Mouse (Mus musculus): ENCODE results near the gene Cdc42ep1. TPM values are rescaled to one million over a fixed set of nuclear protein-coding genes. Genes with fewer than 3 reads are reported as not detected.

The Cdc42ep1 gene
- polyA plus RNA-seq, 1 experiment, result 1.2 TPM

GRCm38 (mm10) chr15:78805351-78805750 is 37.1 kb upstream of the Cdc42ep1 start:
- H3K4me3 ChIP-seq (replicated peaks), result no peak overlapping the region
- H3K36me3 ChIP-seq (replicated peaks; ENCODE audit: low read length), result no peaks in the 10 kb centered on the region
- TF ChIP-seq GATA1 (IDR thresholded peaks at IDR 0.05; ENCODE audit: borderline replicate concordance, low read length) (no peak), FLI1 (IDR thresholded peaks at IDR 0.05; ENCODE audit: low read length) (no peak)
- H3K4me1 ChIP-seq, result peaks cover 25% of the 10 kb centered on the region
- H3K9me3 ChIP-seq, result no peaks in the 10 kb centered on the region
- H3K27me3 ChIP-seq (replicated peaks), result peaks cover 92% of the 10 kb centered on the region

- H3K4me1 ChIP-seq, result peaks cover 25% of the 10 kb centered on the region
- no peaks in the 10 kb centered on the region for H3K9me3 ChIP-seq
- no peak overlapping the region for H3K4me3 ChIP-seq (replicated peaks)
- TF ChIP-seq FLI1 (IDR thresholded peaks at IDR 0.05; ENCODE audit: low read length) (no peak), GATA1 (IDR thresholded peaks at IDR 0.05; ENCODE audit: borderline replicate concordance, low read length) (no peak)
- H3K27me3 ChIP-seq (replicated peaks), result peaks cover 90% of the 10 kb centered on the region
- H3K36me3 ChIP-seq (replicated peaks; ENCODE audit: low read length), result no peaks in the 10 kb centered on the region
These were observed 35.8 kb upstream of the Cdc42ep1 start for GRCm38 (mm10) chr15:78806614-78807013.

DNA sequence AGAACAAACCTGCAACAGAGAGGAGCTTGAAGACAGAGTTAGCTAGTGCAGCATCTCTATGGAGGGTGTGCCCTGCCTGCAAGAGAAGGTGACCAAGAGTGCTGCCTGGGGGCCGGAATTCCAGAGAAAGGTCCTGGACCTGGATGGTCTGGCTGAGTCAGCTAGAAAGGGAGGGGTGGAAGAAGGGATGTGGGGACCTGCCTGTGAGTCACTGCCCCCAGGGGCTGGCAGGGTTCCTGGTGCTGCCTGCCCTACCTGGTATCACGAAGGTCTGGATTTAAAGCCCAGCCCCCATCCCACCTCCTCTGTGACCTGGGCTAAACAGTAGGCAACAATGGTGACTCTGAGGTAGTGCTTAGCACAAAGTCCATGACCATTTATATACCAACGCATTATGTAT is 35.3 kb upstream of the Cdc42ep1 start:
- Histone ChIP-seq H3K4me3 (replicated peaks) (no peak overlapping the region), H3K4me1 (peaks cover 20% of the 10 kb centered on the region), H3K36me3 (replicated peaks; ENCODE audit: low read length) (no peaks in the 10 kb centered on the region), H3K9me3 (no peaks in the 10 kb centered on the region), H3K27me3 (replicated peaks) (peaks cover 85% of the 10 kb centered on the region)
- TF ChIP-seq GATA1 (IDR thresholded peaks at IDR 0.05; ENCODE audit: borderline replicate concordance, low read length), result no peak
- no peak for TF ChIP-seq FLI1 (IDR thresholded peaks at IDR 0.05; ENCODE audit: low read length)

- Histone ChIP-seq H3K4me3 (replicated peaks) (no peak overlapping the region), H3K27me3 (replicated peaks) (peaks cover 74% of the 10 kb centered on the region), H3K9me3 (no peaks in the 10 kb centered on the region), H3K36me3 (replicated peaks; ENCODE audit: low read length) (no peaks in the 10 kb centered on the region), H3K4me1 (peaks cover 3% of the 10 kb centered on the region; the same call in 1 of the 2 replicates)
- TF ChIP-seq FLI1 (IDR thresholded peaks at IDR 0.05; ENCODE audit: low read length), result no peak
- no peak for TF ChIP-seq GATA1 (IDR thresholded peaks at IDR 0.05; ENCODE audit: borderline replicate concordance, low read length)
These were observed 33.4 kb upstream of the Cdc42ep1 start for GRCm38 (mm10) chr15:78808980-78809379.

DNA sequence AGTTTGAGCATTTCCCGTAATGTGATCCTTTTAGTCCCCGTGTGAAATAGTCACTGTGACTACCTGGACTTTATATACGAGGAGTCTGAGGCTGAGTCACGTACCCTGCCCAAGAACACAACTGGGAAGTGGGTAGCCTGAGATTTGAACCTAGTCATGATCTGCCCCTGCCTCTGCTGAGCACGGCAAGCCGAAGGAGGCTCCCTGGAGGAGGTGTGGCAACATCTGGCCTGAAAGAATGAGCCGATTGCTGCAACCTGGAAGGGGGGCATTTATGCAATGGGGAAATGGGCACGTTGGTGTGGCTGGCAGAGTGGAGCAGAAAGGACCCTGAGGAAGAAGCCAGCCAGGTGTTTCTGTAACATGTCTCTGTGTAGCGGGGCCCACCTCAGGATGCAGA is 32.7 kb upstream of the Cdc42ep1 start:
- no peaks in the 10 kb centered on the region; the same call in 1 of the 2 replicates for H3K4me1 ChIP-seq

DNA sequence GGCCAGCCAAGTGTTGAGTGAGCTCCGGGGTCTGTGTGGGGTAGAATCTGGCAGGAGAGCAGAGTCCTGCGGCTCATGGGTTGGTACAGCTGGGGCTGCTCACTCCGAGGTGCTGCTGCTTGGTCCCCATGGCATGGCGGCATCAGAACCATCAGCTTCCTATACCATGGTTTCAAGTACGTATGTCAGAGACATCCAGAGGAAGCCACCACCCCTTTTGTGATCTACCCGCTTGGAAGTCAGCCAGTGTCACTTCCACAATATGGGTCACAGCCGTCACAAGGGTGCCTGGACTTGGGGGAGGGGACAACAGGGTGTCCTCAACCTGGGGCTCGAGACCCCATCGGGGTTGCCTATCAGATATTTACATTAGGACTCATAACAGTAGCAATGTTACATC is 32.3 kb upstream of the Cdc42ep1 start:
- TF ChIP-seq GATA1 (IDR thresholded peaks at IDR 0.05; ENCODE audit: borderline replicate concordance, low read length), result no peak
- TF ChIP-seq FLI1 (IDR thresholded peaks at IDR 0.05; ENCODE audit: low read length), result no peak
- H3K9me3 ChIP-seq, result no peaks in the 10 kb centered on the region
- no peak overlapping the region for H3K4me3 ChIP-seq (replicated peaks)
- peaks cover 1% of the 10 kb centered on the region; the same call in 1 of the 2 replicates for H3K4me1 ChIP-seq
- peaks cover 66% of the 10 kb centered on the region for H3K27me3 ChIP-seq (replicated peaks)
- H3K36me3 ChIP-seq (replicated peaks; ENCODE audit: low read length), result no peaks in the 10 kb centered on the region

More for the DNA sequence above, 32.7 kb upstream of the Cdc42ep1 start:
- no peaks in the 10 kb centered on the region for H3K9me3 ChIP-seq
- no peak overlapping the region for H3K4me3 ChIP-seq (replicated peaks)
- no peak for TF ChIP-seq FLI1 (IDR thresholded peaks at IDR 0.05; ENCODE audit: low read length)
- TF ChIP-seq GATA1 (IDR thresholded peaks at IDR 0.05; ENCODE audit: borderline replicate concordance, low read length), result no peak
- no peaks in the 10 kb centered on the region for H3K36me3 ChIP-seq (replicated peaks; ENCODE audit: low read length)
- peaks cover 70% of the 10 kb centered on the region for H3K27me3 ChIP-seq (replicated peaks)

- Histone ChIP-seq H3K9me3 (no peaks in the 10 kb centered on the region), H3K4me3 (replicated peaks) (no peak overlapping the region), H3K36me3 (replicated peaks; ENCODE audit: low read length) (no peaks in the 10 kb centered on the region), H3K27me3 (replicated peaks) (peaks cover 36% of the 10 kb centered on the region), H3K4me1 (peaks cover 16% of the 10 kb centered on the region)
- TF ChIP-seq GATA1 (IDR thresholded peaks at IDR 0.05; ENCODE audit: borderline replicate concordance, low read length) (no peak), FLI1 (IDR thresholded peaks at IDR 0.05; ENCODE audit: low read length) (no peak)
These were observed 28.8 kb upstream of the Cdc42ep1 start for GRCm38 (mm10) chr15:78813603-78814002.

DNA sequence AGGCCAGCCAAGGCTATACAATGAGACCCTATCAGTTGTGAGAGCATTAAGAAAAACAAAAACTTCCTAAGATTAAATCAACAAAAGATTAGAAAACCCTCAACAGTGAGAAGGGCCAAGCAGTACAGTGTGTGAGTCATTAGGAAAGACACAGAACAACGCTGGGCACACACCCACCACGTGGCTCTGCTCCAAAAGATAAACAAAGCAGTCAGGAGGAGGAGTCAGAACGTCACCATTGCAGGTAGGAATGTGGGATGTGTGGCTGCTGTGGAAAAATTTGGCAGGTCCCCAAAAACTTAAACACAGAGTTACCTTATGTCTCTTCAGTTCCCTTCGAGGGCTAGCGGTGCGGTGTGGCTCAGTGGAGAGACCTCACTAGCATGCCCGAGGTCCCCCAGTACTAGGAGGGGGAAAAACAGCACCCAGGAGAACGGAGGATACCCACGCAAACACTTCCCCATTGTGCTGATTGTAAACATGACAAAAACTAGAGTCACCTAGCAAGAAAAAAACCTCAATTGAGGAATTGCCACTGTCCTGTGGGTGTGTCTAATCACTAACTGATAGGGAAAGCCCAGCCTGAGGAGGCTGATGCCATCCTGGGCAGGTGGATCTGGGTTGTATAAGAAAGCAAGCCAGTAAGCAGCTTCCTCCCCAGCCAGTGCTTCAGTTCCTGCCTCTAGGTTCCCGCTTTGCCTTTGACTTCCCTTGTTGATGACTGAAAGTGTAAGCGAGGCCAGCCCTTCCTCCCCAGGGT is 26.9 kb upstream of the Cdc42ep1 start:
- Histone ChIP-seq H3K4me3 (replicated peaks) (peak overlapping the region; percentile 21), H3K36me3 (replicated peaks; ENCODE audit: low read length) (no peaks in the 10 kb centered on the region), H3K9me3 (no peaks in the 10 kb centered on the region), H3K27me3 (replicated peaks) (peaks cover 27% of the 10 kb centered on the region), H3K4me1 (peaks cover 16% of the 10 kb centered on the region)
- TF ChIP-seq GATA1 (IDR thresholded peaks at IDR 0.05; ENCODE audit: borderline replicate concordance, low read length) (no peak), FLI1 (IDR thresholded peaks at IDR 0.05; ENCODE audit: low read length) (no peak)

DNA sequence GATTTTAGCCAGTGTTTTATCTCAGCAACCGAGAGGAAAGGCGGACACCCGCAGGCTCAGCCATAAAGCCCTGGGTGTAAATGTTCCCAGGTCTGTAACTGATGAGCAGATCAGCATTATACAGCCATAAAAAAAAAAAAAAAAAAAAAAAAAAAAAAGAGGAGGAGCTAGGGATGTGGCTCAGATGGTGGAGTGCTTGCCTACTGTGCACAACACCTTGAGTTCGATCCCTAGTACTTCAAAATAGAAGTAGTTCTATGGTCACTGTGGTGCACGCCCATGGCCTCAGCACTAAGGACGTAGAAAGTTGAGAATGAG is 26.4 kb upstream of the Cdc42ep1 start:
- Histone ChIP-seq H3K4me3 (replicated peaks) (peak overlapping the region; percentile 21), H3K36me3 (replicated peaks; ENCODE audit: low read length) (no peaks in the 10 kb centered on the region)

More for the DNA sequence above, 26.4 kb upstream of the Cdc42ep1 start:
- Histone ChIP-seq H3K4me1 (peaks cover 16% of the 10 kb centered on the region), H3K9me3 (no peaks in the 10 kb centered on the region), H3K27me3 (replicated peaks) (peaks cover 25% of the 10 kb centered on the region)
- TF ChIP-seq FLI1 (IDR thresholded peaks at IDR 0.05; ENCODE audit: low read length), result no peak
- no peak for TF ChIP-seq GATA1 (IDR thresholded peaks at IDR 0.05; ENCODE audit: borderline replicate concordance, low read length)

Data from megakaryocyte, embryonic 14.5 days (primary cell).